Mouse (Mus musculus): ENCODE results near the gene March8.

DNA sequence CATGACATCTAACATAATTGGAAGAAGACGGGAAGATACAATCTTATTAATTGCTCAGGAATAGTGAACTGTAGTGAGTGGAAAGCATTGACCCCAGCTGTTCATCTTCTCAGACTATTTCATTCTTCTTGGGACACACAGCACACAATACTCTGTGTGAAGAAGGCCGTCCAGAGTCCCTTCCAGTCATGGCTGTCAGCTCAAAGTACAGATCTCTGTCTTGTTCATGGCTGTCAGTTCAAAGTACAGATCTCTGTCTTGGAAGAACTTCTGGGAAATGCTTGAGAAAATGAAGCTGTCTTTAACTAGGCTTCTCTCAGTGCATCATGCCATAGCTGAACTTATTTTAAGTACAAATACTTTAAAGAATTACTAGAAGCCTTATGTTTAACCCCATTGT is 10.1 kb downstream of the March8 start:
- TF ChIP-seq TCF12 (IDR thresholded peaks at IDR 0.05; ENCODE audit: insufficient read depth, poor library complexity, severe bottlenecking) (no peak), POLR2A (IDR thresholded peaks at IDR 0.05; ENCODE audit: insufficient read length, low read depth) (no peak), POLR2AphosphoS2 (IDR thresholded peaks at IDR 0.05; ENCODE audit: insufficient read length, low read depth) (no peak), E2F4 (IDR thresholded peaks at IDR 0.05; ENCODE audit: insufficient read depth) (no peak), MAX (IDR thresholded peaks at IDR 0.05; ENCODE audit: low read depth) (no peak), USF1 (IDR thresholded peaks at IDR 0.05; ENCODE audit: low read depth) (no peak), MYOG (IDR thresholded peaks at IDR 0.05; ENCODE audit: control insufficient read depth in 1 of 3, insufficient read depth in 1 of 3, insufficient read length in 2 of 3, low read depth in 2 of 3) (no peak), REST (IDR thresholded peaks at IDR 0.05; ENCODE audit: insufficient read depth, insufficient read length) (no peak), CEBPB (IDR thresholded peaks at IDR 0.05; ENCODE audit: insufficient read depth, poor library complexity, severe bottlenecking) (no peak)

All from myocyte (in vitro differentiated cells).